In the genomic region with DNA sequence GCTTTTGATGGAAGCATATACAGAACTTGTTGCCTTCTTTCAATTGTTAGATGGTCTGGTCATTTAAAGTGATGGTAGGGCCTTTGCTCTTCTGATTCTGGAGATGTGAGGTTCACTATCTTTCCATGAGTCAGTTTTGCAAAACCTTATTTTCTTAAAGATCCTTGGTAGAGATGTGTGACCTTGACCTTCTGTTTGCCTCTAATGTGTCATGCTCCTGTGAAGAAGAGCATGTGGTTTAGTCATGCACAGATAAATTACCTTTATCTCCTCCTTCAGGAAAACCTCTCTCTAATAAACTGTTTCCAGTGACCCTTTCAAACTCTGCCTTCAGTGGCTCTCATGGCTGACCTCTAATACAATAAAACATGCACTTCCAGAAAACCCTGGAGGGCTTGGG, we compare ENCODE assay signal across 15 mouse cellular contexts.
"Had no signal": no experiment of that assay in that cellular context is flagged by ENCODE, and none has a peak within 500 bp of the region (broad histone marks: within the 10 kb centered on the region; RNA-seq: fewer than 3 reads in every experiment).

No protein-coding gene starts in this region.

- H3K4me3 ChIP-seq: lung, embryonic 15.5 days; megakaryocyte, embryonic 14.5 days; midbrain, embryonic 13.5 days; midbrain, embryonic 15.5 days; neural tube, embryonic 12.5 days; stomach, embryonic 15.5 days had no signal

- H3K4me1 ChIP-seq: lung, embryonic 15.5 days; megakaryocyte, embryonic 14.5 days; midbrain, embryonic 13.5 days; midbrain, embryonic 15.5 days; neural tube, embryonic 12.5 days; stomach, embryonic 15.5 days had no signal

- DNase-seq: lung, adult 2 months; lung, postnatal 14 days; lung, postnatal 36 days; right cerebral cortex, postnatal 14 days; thymus, adult 2 months; thymus, postnatal 25 days; thymus, postnatal 4 days had no signal

- H3K27ac ChIP-seq: lung, embryonic 15.5 days; macrophage; midbrain, embryonic 13.5 days; midbrain, embryonic 15.5 days; neural tube, embryonic 12.5 days; stomach, embryonic 15.5 days; stomach, postnatal 0 days had no signal
